Mouse (Mus musculus) myocyte (in vitro differentiated cells): ENCODE data around the gene Spg21.

Experiments used
- MAX ChIP-seq: IDR thresholded peaks from one replicate; pipeline ENCODE4 v1.6.1; 2011; ENCODE audit warnings: low read depth, mild to moderate bottlenecking, control low read depth
- MYOG ChIP-seq, 3 experiments: IDR thresholded peaks; one replicate each; pipeline ENCODE4 v1.6.1; 2011; ENCODE audit warnings: control low read depth in 2 of 3, low read depth in 2 of 3, mild to moderate bottlenecking in 2 of 3; ENCODE audit not compliant: insufficient read length in 2 of 3, control insufficient read depth in 1 of 3, insufficient read depth in 1 of 3
- POLR2A ChIP-seq: IDR thresholded peaks from one replicate; pipeline ENCODE4 v1.6.1; 2011; ENCODE audit warnings: low read depth, mild to moderate bottlenecking, control low read depth, moderate library complexity; ENCODE audit not compliant: insufficient read length
- REST ChIP-seq: IDR thresholded peaks from one replicate; pipeline ENCODE4 v1.6.1; 2011; ENCODE audit warnings: mild to moderate bottlenecking, control low read depth, moderate library complexity; ENCODE audit not compliant: insufficient read depth, insufficient read length

- TF ChIP-seq MAX (no peak), MYOG (IDR thresholded peaks at IDR 0.05; ENCODE audit: control insufficient read depth in 1 of 3, insufficient read depth in 1 of 3, insufficient read length in 2 of 3, low read depth in 2 of 3) (no peak), POLR2A (no peak), REST (no peak)
These were observed 64.9 kb downstream of the Spg21 start for GRCm38 (mm10) chr9:65525445-65526195.
